Mouse (Mus musculus) cerebellum, postnatal 14 days (tissue): ENCODE measurements around the gene Cd68.
A peak's percentile ranks its signal among the peaks of the same experiment; 100 is the strongest.
"Not testable (repeated sequence)": the region's sequence is repeated elsewhere in the genome, so short reads cannot be mapped to it uniquely, and the experiment has no call there.

ENCODE experiments used
- DNase-seq, 2 experiments: peaks; one replicate each; pipeline ENCODE4 v3.0.0; 2021; ENCODE audit warnings: mixed read lengths in 2 of 2

Cd68 gene

GRCm38 (mm10) chr11:69665961-69666664 is at the start of gene Cd68:
Gene Cd68, minus strand, starts transcription at chr11:69666153.
- DNase-seq, result no peak

- DNase-seq, result peak; percentile 34 to 70
Observed at GRCm38 (mm10) chr11:69715482-69715881, 49.5 kb upstream of the Cd68 start.

- DNase-seq, result no peak
Observed at GRCm38 (mm10) chr11:69714636-69715329, 48.8 kb upstream of the Cd68 start.

- no peak for DNase-seq
Observed at GRCm38 (mm10) chr11:69712954-69713672, 47.2 kb upstream of the Cd68 start.

GRCm38 (mm10) chr11:69711082-69711481 is 45.1 kb upstream of the Cd68 start:
- DNase-seq, result no peak

- DNase-seq, result no peak
Observed at GRCm38 (mm10) chr11:69710470-69710869, 44.5 kb upstream of the Cd68 start.

GRCm38 (mm10) chr11:69709554-69710446 is 43.8 kb upstream of the Cd68 start:
- peak in 1 of 2 experiments; percentile 31 for DNase-seq

GRCm38 (mm10) chr11:69708614-69709265 is 42.8 kb upstream of the Cd68 start:
- peak in 1 of 2 experiments; percentile 35 for DNase-seq

- DNase-seq, result no peak
Observed at GRCm38 (mm10) chr11:69707873-69708381, 42.0 kb upstream of the Cd68 start.

- DNase-seq, result peak in 1 of 2 experiments; percentile 22
Observed at GRCm38 (mm10) chr11:69707480-69707847, 41.5 kb upstream of the Cd68 start.

GRCm38 (mm10) chr11:69706775-69707479 is 41.0 kb upstream of the Cd68 start:
- peak; percentile 99 for DNase-seq

- DNase-seq, result no peak
Observed at GRCm38 (mm10) chr11:69704613-69705010, 38.7 kb upstream of the Cd68 start.

- DNase-seq, result peak in 1 of 2 experiments; percentile 15
Observed at GRCm38 (mm10) chr11:69703814-69704612, 38.1 kb upstream of the Cd68 start.

GRCm38 (mm10) chr11:69703381-69703780 is 37.4 kb upstream of the Cd68 start:
- DNase-seq, result not testable (repeated sequence)

GRCm38 (mm10) chr11:69702886-69703285 is 36.9 kb upstream of the Cd68 start:
- DNase-seq, result not testable (repeated sequence)

GRCm38 (mm10) chr11:69699595-69699994 is 33.6 kb upstream of the Cd68 start:
- no peak for DNase-seq

GRCm38 (mm10) chr11:69698574-69698973 is 32.6 kb upstream of the Cd68 start:
- no peak for DNase-seq

GRCm38 (mm10) chr11:69697396-69697795 is 31.4 kb upstream of the Cd68 start:
- DNase-seq, result no peak

- DNase-seq, result peak; percentile 68 to 85
Observed at GRCm38 (mm10) chr11:69695361-69696181, 29.6 kb upstream of the Cd68 start, which contains the start of the genes Tnfsf12 and Tnfsfm13. Gene Tnfsf12, minus strand, starts transcription at chr11:69695849. Gene Tnfsfm13, minus strand, starts transcription at chr11:69696098.
